Mouse (Mus musculus): ENCODE results near the gene Ext2. TPM values are rescaled to one million over a fixed set of nuclear protein-coding genes. Genes with fewer than 3 reads are reported as not detected.

The Ext2 gene
- polyA plus RNA-seq, 1 experiment from 2014 or later: 68.2 TPM

GRCm38 (mm10) chr2:93797162-93797795, 25.1 kb downstream of the Ext2 start:
- Histone ChIP-seq H3K4me2 (ENCODE audit: low read length) (no peak overlapping the region), H3K9ac (ENCODE audit: low read depth, low read length) (no peak overlapping the region), H3K27me3 (replicated peaks; ENCODE audit: control insufficient read depth, insufficient read depth, low read length) (no peaks in the 10 kb centered on the region), H3K4me1 (ENCODE audit: control insufficient read depth, insufficient read depth, low read depth, low read length) (no peaks in the 10 kb centered on the region), H3K9me3 (ENCODE audit: control insufficient read depth, low read length) (no peaks in the 10 kb centered on the region), H3K27ac (ENCODE audit: low read depth, low read length) (no peak overlapping the region), H3K4me3 (ENCODE audit: low read length) (no peak overlapping the region), H3K36me3 (ENCODE audit: control insufficient read depth, insufficient read depth, low read length) (peaks cover 27% of the 10 kb centered on the region)
- WGBS: 79% methylated on average over 19 of the region's 19 CpGs
- ATAC-seq: no peak

- Histone ChIP-seq H3K4me3 (ENCODE audit: low read length) (no peak overlapping the region), H3K9me3 (ENCODE audit: control insufficient read depth, low read length) (no peaks in the 10 kb centered on the region), H3K27ac (ENCODE audit: low read depth, low read length) (no peak overlapping the region), H3K9ac (ENCODE audit: low read depth, low read length) (no peak overlapping the region), H3K27me3 (replicated peaks; ENCODE audit: control insufficient read depth, insufficient read depth, low read length) (no peaks in the 10 kb centered on the region), H3K4me2 (ENCODE audit: low read length) (no peak overlapping the region), H3K36me3 (ENCODE audit: control insufficient read depth, insufficient read depth, low read length) (peaks cover 20% of the 10 kb centered on the region), H3K4me1 (ENCODE audit: control insufficient read depth, insufficient read depth, low read depth, low read length) (0 out of 2 replicates have a peak, but pooled peaks cover 3% of the 10 kb centered on the region)
- ATAC-seq: no peak
- 90% methylated on average over 5 of the region's 5 CpGs for WGBS
Observed at GRCm38 (mm10) chr2:93794375-93794774, 28.0 kb downstream of the Ext2 start.

- Histone ChIP-seq H3K4me1 (ENCODE audit: control insufficient read depth, insufficient read depth, low read depth, low read length) (0 out of 2 replicates have a peak, but pooled peaks cover 3% of the 10 kb centered on the region), H3K27me3 (replicated peaks; ENCODE audit: control insufficient read depth, insufficient read depth, low read length) (no peaks in the 10 kb centered on the region), H3K27ac (ENCODE audit: low read depth, low read length) (0 out of 2 replicates have a peak overlapping the region, but pooled peaks have one; percentile 29), H3K9me3 (ENCODE audit: control insufficient read depth, low read length) (no peaks in the 10 kb centered on the region), H3K4me2 (ENCODE audit: low read length) (no peak overlapping the region), H3K9ac (ENCODE audit: low read depth, low read length) (no peak overlapping the region), H3K36me3 (ENCODE audit: control insufficient read depth, insufficient read depth, low read length) (peaks cover 18% of the 10 kb centered on the region), H3K4me3 (ENCODE audit: low read length) (no peak overlapping the region)
- WGBS: 57% methylated on average over 13 of the region's 13 CpGs
- peak; percentile 77 for ATAC-seq
Observed at GRCm38 (mm10) chr2:93791516-93792499, 30.6 kb downstream of the Ext2 start.

GRCm38 (mm10) chr2:93790798-93791345, 31.5 kb downstream of the Ext2 start:
- Histone ChIP-seq H3K4me1 (ENCODE audit: control insufficient read depth, insufficient read depth, low read depth, low read length) (peaks cover 5% of the 10 kb centered on the region), H3K36me3 (ENCODE audit: control insufficient read depth, insufficient read depth, low read length) (peaks cover 14% of the 10 kb centered on the region)
- 89% methylated on average over 4 of the region's 4 CpGs for WGBS

GRCm38 (mm10) chr2:93788557-93788956, 33.8 kb downstream of the Ext2 start:
- ATAC-seq: no peak
- Histone ChIP-seq H3K4me1 (ENCODE audit: control insufficient read depth, insufficient read depth, low read depth, low read length) (peaks cover 24% of the 10 kb centered on the region), H3K27ac (ENCODE audit: low read depth, low read length) (no peak overlapping the region), H3K27me3 (replicated peaks; ENCODE audit: control insufficient read depth, insufficient read depth, low read length) (no peaks in the 10 kb centered on the region), H3K9me3 (ENCODE audit: control insufficient read depth, low read length) (no peaks in the 10 kb centered on the region), H3K4me3 (ENCODE audit: low read length) (no peak overlapping the region), H3K4me2 (ENCODE audit: low read length) (no peak overlapping the region), H3K36me3 (ENCODE audit: control insufficient read depth, insufficient read depth, low read length) (peaks cover 6% of the 10 kb centered on the region), H3K9ac (ENCODE audit: low read depth, low read length) (no peak overlapping the region)
- WGBS: 83% methylated on average over 5 of the region's 5 CpGs

More at GRCm38 (mm10) chr2:93790798-93791345, 31.5 kb downstream of the Ext2 start:
- no peak for ATAC-seq
- Histone ChIP-seq H3K9me3 (ENCODE audit: control insufficient read depth, low read length) (no peaks in the 10 kb centered on the region), H3K9ac (ENCODE audit: low read depth, low read length) (no peak overlapping the region), H3K27me3 (replicated peaks; ENCODE audit: control insufficient read depth, insufficient read depth, low read length) (no peaks in the 10 kb centered on the region), H3K27ac (ENCODE audit: low read depth, low read length) (no peak overlapping the region), H3K4me3 (ENCODE audit: low read length) (no peak overlapping the region), H3K4me2 (ENCODE audit: low read length) (no peak overlapping the region)

GRCm38 (mm10) chr2:93786175-93786574, 36.2 kb downstream of the Ext2 start:
- Histone ChIP-seq H3K4me1 (ENCODE audit: control insufficient read depth, insufficient read depth, low read depth, low read length) (peaks cover 22% of the 10 kb centered on the region), H3K9ac (ENCODE audit: low read depth, low read length) (no peak overlapping the region), H3K9me3 (ENCODE audit: control insufficient read depth, low read length) (no peaks in the 10 kb centered on the region), H3K27ac (ENCODE audit: low read depth, low read length) (no peak overlapping the region), H3K36me3 (ENCODE audit: control insufficient read depth, insufficient read depth, low read length) (peaks cover 8% of the 10 kb centered on the region), H3K27me3 (replicated peaks; ENCODE audit: control insufficient read depth, insufficient read depth, low read length) (no peaks in the 10 kb centered on the region), H3K4me2 (ENCODE audit: low read length) (no peak overlapping the region), H3K4me3 (ENCODE audit: low read length) (no peak overlapping the region)
- peak; percentile 70 for ATAC-seq
- 45% methylated on average over 4 of the region's 4 CpGs for WGBS

- 21% methylated on average over 2 of the region's 2 CpGs for WGBS
- H3K9ac ChIP-seq (ENCODE audit: low read depth, low read length): no peak overlapping the region
- H3K4me1 ChIP-seq (ENCODE audit: control insufficient read depth, insufficient read depth, low read depth, low read length): peaks cover 21% of the 10 kb centered on the region
- no peak for ATAC-seq
- no peak overlapping the region for H3K4me3 ChIP-seq (ENCODE audit: low read length)
- H3K4me2 ChIP-seq (ENCODE audit: low read length): no peak overlapping the region
- H3K36me3 ChIP-seq (ENCODE audit: control insufficient read depth, insufficient read depth, low read length): peaks cover 8% of the 10 kb centered on the region
- no peaks in the 10 kb centered on the region for H3K9me3 ChIP-seq (ENCODE audit: control insufficient read depth, low read length)
- no peaks in the 10 kb centered on the region for H3K27me3 ChIP-seq (replicated peaks; ENCODE audit: control insufficient read depth, insufficient read depth, low read length)
- no peak overlapping the region for H3K27ac ChIP-seq (ENCODE audit: low read depth, low read length)
Observed at GRCm38 (mm10) chr2:93785432-93785798, 37.0 kb downstream of the Ext2 start.

GRCm38 (mm10) chr2:93784721-93785431, 37.5 kb downstream of the Ext2 start:
- Histone ChIP-seq H3K9me3 (ENCODE audit: control insufficient read depth, low read length) (no peaks in the 10 kb centered on the region), H3K4me1 (ENCODE audit: control insufficient read depth, insufficient read depth, low read depth, low read length) (peaks cover 22% of the 10 kb centered on the region), H3K4me2 (ENCODE audit: low read length) (no peak overlapping the region), H3K27me3 (replicated peaks; ENCODE audit: control insufficient read depth, insufficient read depth, low read length) (no peaks in the 10 kb centered on the region), H3K36me3 (ENCODE audit: control insufficient read depth, insufficient read depth, low read length) (peaks cover 8% of the 10 kb centered on the region), H3K9ac (ENCODE audit: low read depth, low read length) (0 out of 2 replicates have a peak overlapping the region, but pooled peaks have one; percentile 25), H3K4me3 (ENCODE audit: low read length) (no peak overlapping the region), H3K27ac (ENCODE audit: low read depth, low read length) (peak overlapping the region; percentile 13; the same call in 1 of the 2 replicates)
- WGBS: 16% methylated on average over 12 of the region's 12 CpGs
- peak; percentile 32; the same call in 1 of the 2 replicates for ATAC-seq
